Mouse (Mus musculus): Measurements from ENCODE around the gene Hes3.

- TF ChIP-seq POLR2A (IDR thresholded peaks at IDR 0.05; ENCODE audit: borderline replicate concordance, insufficient read depth, low read length): no peak
- TF ChIP-seq CTCF (IDR thresholded peaks at IDR 0.05; ENCODE audit: borderline replicate concordance, insufficient read depth, low read depth, low read length): no peak
Observed at GRCm38 (mm10) chr4:152273621-152274236, 17.7 kb downstream of the Hes3 start, which contains the start of gene Gpr153.
